Mouse (Mus musculus) midbrain, postnatal 0 days (tissue): ENCODE measurements around the gene Adamts18. TPM values are rescaled to one million over a fixed set of nuclear protein-coding genes. Genes with fewer than 3 reads are reported as not detected.

Experiments
- ATAC-seq: fragments of 200-750 bp; cut with Nextera tagmentation; 2 replicates; pipeline ENCODE4 v1.8.0; 2017; ENCODE audit warnings: moderate number of reproducible peaks, mild to moderate bottlenecking, moderate TSS enrichment, moderate library complexity; ENCODE audit not compliant: low FRiP score
- DNase-seq: peaks from one replicate; pipeline ENCODE4 v3.0.0-alpha.2; 2015; ENCODE audit warnings: low spot score
- H3K27ac ChIP-seq: fragments of 300-500 bp; sonication (generic); 2 replicates; pipeline ENCODE4 v1.5.1; 2014; ENCODE audit warnings: low read depth, mild to moderate bottlenecking, low read length, mixed read lengths
- H3K27me3 ChIP-seq: fragments of 300-500 bp; sonication (generic); 2 replicates; pipeline ENCODE4 v1.6.1; 2014; ENCODE audit warnings: low read length, control low read depth, mixed read lengths; ENCODE audit not compliant: insufficient read depth
- H3K36me3 ChIP-seq: fragments of 300-500 bp; sonication (generic); 2 replicates; pipeline ENCODE4 v1.6.1; 2014; ENCODE audit warnings: low read length, control low read depth, mixed read lengths; ENCODE audit not compliant: insufficient read depth
- H3K4me1 ChIP-seq: fragments of 300-500 bp; sonication (generic); 2 replicates; pipeline ENCODE4 v1.6.1; 2014; ENCODE audit warnings: mild to moderate bottlenecking, control low read depth, antibody characterized with exemption, low read length, mixed read lengths; ENCODE audit not compliant: insufficient read depth
- H3K4me2 ChIP-seq: fragments of 300-500 bp; sonication (generic); 2 replicates; pipeline ENCODE4 v1.6.1; 2014; ENCODE audit warnings: low read depth, mild to moderate bottlenecking, low read length, mixed read lengths; ENCODE audit not compliant: poor library complexity, severe bottlenecking
- H3K4me3 ChIP-seq: fragments of 300-500 bp; sonication (generic); 2 replicates; pipeline ENCODE4 v1.5.1; 2014; ENCODE audit warnings: low read depth, mild to moderate bottlenecking, low read length, moderate library complexity
- H3K9ac ChIP-seq: fragments of 300-500 bp; sonication (generic); replicated peaks from 2 replicates; pipeline ENCODE4 v1.6.1; 2014; ENCODE audit warnings: mild to moderate bottlenecking, low read length, moderate library complexity, mixed read lengths; ENCODE audit not compliant: poor library complexity, severe bottlenecking
- H3K9me3 ChIP-seq: fragments of 300-500 bp; sonication (generic); 2 replicates; pipeline ENCODE4 v1.6.1; 2016; ENCODE audit warnings: low read length, control low read depth
- CTCF ChIP-seq: IDR thresholded peaks from 2 replicates; pipeline ENCODE4 v1.5.1; 2016; ENCODE audit warnings: antibody characterized with exemption, mild to moderate bottlenecking
- WGBS: fragments of 180-500 bp; shearing (Covaris S2); extraction: QIAGEN DNeasy Blood & Tissue Kit; methylation state at CpG from one replicate; pipeline ENCODE4 v1.1.7; 2014; 5-methylcytosine and 5-hydroxymethylcytosine counted together
- polyA plus RNA-seq: library from polyadenylated mRNA; unstranded; fragments of >200 nt; fragmentation: Nextera tagmentation; extraction: Ambion mirVana; gene quantifications from 2 replicates; pipeline ENCODE4 v1.2.1, GENCODE M21; 2015
- total RNA-seq: library from RNA; depleted of rRNA; stranded (reverse); fragments of >200 nt; gene quantifications from 2 replicates; pipeline ENCODE4 v1.2.3, GENCODE M21; 2014; rRNA removed

Gene Adamts18
- total RNA-seq (4.9 and 5.9 TPM in 2 replicates), polyA plus RNA-seq (3.0 and 3.2 TPM in 2 replicates)

DNA sequence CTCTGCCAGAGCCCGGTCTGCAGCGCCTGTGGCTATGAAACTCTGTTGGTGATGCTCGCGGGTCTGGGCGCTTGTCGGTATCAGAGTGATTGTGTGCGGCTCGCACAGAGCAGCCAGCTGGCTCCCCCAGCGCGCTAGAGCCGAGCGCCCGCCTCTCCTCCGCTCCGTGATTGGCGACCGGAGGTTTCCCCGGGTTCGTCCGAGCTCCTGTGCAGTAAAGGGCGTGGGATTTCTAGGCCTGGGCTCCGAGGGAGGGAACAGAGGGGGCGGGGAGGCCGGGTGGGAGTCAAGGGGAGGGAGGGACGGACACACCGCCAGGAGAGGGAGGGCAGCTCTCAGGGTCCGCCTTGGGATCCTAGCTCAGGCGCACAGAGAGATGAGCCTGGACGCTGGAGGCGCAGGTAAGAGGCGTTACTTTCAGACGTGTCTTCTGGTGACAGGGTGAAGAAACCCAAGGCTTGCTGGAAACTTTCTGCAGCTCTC lies at the start of gene Adamts18:
Gene Adamts18 (minus strand): TSS at position 86 of the 483 bp plus-strand sequence.
- H3K9me3 ChIP-seq: no peaks in the 10 kb centered on the region
- ATAC-seq (peak; percentile 78), DNase-seq (peak; percentile 57)
- peak within 1 kb of the TSS; percentile 78 for H3K9ac ChIP-seq
- H3K4me1 ChIP-seq: no peaks in the 10 kb centered on the region
- no peak for TF ChIP-seq CTCF
- peak within 1 kb of the TSS; percentile 72 for H3K27ac ChIP-seq
- WGBS: under 1% methylated on average over 32 of the region's 32 CpGs
- H3K4me2 ChIP-seq: peak within 1 kb of the TSS; percentile 97
- no peaks in the 10 kb centered on the region for H3K36me3 ChIP-seq
- H3K27me3 ChIP-seq: no peaks in the 10 kb centered on the region
- peak within 1 kb of the TSS; percentile 68 for H3K4me3 ChIP-seq

DNA sequence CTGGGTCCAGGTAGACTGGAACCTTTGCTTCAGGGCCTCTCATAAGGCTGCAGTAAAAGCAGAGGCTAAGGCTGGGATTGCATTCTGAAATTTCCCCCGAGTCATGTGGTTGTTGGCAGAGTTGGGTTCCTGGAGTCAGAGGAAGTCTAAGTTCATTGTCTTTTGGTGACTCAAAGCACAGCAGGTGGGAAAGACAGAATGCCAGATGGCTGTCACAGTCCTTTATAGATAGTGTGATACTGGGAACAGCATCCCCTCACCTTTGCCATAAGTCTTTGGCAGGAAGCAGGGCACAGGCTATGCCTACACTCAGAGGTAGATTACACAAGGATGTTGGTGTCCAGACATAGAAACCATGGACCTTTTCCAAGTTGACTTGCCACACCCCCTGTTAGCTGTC lies 47.9 kb upstream of the Adamts18 start:
- no peaks in the 10 kb centered on the region for H3K27me3 ChIP-seq
- 75% methylated on average over 1 of the region's 1 CpGs for WGBS

DNA sequence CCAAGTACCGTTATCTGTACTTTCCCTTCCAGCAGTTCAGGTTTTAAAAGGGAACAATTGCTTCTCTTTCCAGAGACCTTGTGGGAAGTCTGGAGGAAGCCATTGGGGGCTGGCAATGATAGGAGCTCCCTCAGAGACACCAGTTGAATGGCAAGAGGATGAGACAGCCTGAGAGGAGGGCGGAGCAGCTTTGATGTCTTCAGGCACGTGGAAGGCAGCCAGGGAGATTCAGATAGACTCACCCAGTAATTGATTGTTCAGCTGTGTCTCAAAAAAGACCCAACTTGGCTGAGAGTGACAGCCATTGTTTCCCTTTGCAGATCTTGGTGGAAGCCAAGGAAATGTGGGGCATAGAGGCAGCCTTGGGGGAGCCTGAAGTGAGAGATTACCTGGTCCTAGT lies 42.8 kb upstream of the Adamts18 start:
- DNase-seq (no peak), ATAC-seq (no peak)
- no peaks in the 10 kb centered on the region for H3K9me3 ChIP-seq
- WGBS: 49% methylated on average over 3 of the region's 3 CpGs
- no peak overlapping the region for H3K4me3 ChIP-seq
- H3K4me1 ChIP-seq: no peaks in the 10 kb centered on the region
- H3K9ac ChIP-seq: no peak overlapping the region
- H3K4me2 ChIP-seq: no peak overlapping the region
- H3K36me3 ChIP-seq: no peaks in the 10 kb centered on the region
- H3K27ac ChIP-seq: no peak overlapping the region
- no peaks in the 10 kb centered on the region for H3K27me3 ChIP-seq
- TF ChIP-seq CTCF: no peak

More for the DNA sequence above, 47.9 kb upstream of the Adamts18 start:
- DNase-seq (no peak), ATAC-seq (no peak)
- Histone ChIP-seq H3K4me1 (no peaks in the 10 kb centered on the region), H3K9ac (no peak overlapping the region), H3K36me3 (no peaks in the 10 kb centered on the region), H3K4me2 (no peak overlapping the region), H3K27ac (no peak overlapping the region), H3K4me3 (no peak overlapping the region), H3K9me3 (no peaks in the 10 kb centered on the region)
- TF ChIP-seq CTCF: no peak

DNA sequence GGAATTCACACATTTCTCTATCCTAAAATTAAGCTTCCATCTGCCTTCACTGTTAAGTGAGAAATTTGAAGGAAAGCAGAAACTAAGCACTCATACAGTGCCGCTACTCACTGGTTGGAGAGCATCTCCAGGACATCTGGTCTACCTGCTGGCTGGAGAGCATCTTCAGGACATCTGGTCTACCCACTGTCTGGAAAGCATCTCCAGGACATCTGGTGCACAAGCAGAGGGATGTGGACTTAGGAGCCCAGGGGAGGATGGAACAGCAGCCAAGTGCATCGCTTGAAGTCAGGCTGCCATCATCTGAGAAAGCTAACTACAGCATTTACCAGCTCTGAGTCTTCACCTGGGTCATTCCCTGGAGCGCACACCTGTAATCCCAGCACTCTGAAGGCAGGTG lies 38.0 kb upstream of the Adamts18 start:
- no peak overlapping the region for H3K4me3 ChIP-seq
- ATAC-seq: no peak
- no peak overlapping the region for H3K27ac ChIP-seq
- no peaks in the 10 kb centered on the region for H3K36me3 ChIP-seq
- 95% methylated on average over 3 of the region's 3 CpGs for WGBS
- DNase-seq: no peak
- no peak overlapping the region for H3K9ac ChIP-seq
- no peaks in the 10 kb centered on the region for H3K27me3 ChIP-seq
- H3K9me3 ChIP-seq: no peaks in the 10 kb centered on the region
- H3K4me1 ChIP-seq: no peaks in the 10 kb centered on the region
- no peak overlapping the region for H3K4me2 ChIP-seq
- no peak for TF ChIP-seq CTCF

DNA sequence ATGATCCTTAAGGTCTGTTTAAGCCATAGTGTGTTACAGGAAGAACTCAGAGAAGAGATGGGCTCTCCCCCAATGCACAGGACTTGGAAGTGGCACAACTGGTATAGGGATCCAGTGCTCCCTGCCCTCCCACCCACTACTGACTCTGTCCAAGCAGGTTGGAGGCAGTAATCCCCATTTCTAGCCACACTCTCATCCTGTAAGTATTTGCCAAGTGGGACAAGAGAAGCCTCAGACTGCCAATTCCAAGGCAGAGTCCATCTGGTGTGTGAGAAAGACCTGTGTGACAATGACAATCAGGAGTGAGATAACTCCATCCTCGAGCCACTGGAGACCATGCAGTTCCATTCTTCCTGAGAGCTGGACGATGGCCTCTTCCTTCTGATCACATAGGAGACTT lies 36.6 kb upstream of the Adamts18 start:
- no peak for TF ChIP-seq CTCF

DNA sequence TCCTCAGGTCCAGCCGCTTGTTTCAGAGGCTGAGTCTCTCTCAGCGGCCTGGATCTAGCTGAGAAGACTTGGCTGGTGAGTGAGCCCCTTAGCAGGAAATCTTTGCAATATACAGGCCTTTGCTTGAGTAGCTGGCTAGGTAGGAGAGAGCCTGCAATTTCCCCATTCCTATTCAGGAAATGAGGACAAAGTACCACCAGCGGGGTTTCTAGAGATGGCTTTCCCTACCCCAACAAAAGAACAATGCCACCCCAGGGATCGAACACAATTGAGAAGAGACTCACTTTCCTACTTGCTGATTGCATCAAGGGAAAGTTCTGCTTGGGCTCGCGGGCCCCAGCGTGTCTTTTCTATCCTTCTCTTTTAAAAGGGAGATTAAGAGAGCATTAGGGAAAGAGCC lies 35.5 kb upstream of the Adamts18 start:
- 13% methylated on average over 7 of the region's 7 CpGs for WGBS
- DNase-seq (no peak), ATAC-seq (no peak)
- no peaks in the 10 kb centered on the region for H3K27me3 ChIP-seq
- no peak overlapping the region for H3K9ac ChIP-seq
- no peak for TF ChIP-seq CTCF
- no peak overlapping the region for H3K27ac ChIP-seq
- no peaks in the 10 kb centered on the region for H3K36me3 ChIP-seq
- H3K4me2 ChIP-seq: no peak overlapping the region
- no peak overlapping the region for H3K4me3 ChIP-seq
- H3K9me3 ChIP-seq: no peaks in the 10 kb centered on the region
- H3K4me1 ChIP-seq: no peaks in the 10 kb centered on the region

More for the DNA sequence above, 36.6 kb upstream of the Adamts18 start:
- no peaks in the 10 kb centered on the region for H3K4me1 ChIP-seq
- 53% methylated on average over 2 of the region's 2 CpGs for WGBS
- no peak overlapping the region for H3K4me3 ChIP-seq
- DNase-seq: peak; percentile 63
- no peaks in the 10 kb centered on the region for H3K9me3 ChIP-seq
- H3K36me3 ChIP-seq: no peaks in the 10 kb centered on the region
- H3K4me2 ChIP-seq: no peak overlapping the region
- H3K27ac ChIP-seq: no peak overlapping the region
- no peaks in the 10 kb centered on the region for H3K27me3 ChIP-seq
- ATAC-seq: no peak
- no peak overlapping the region for H3K9ac ChIP-seq
